Mouse (Mus musculus) lung, postnatal 0 days (tissue): Measurements from ENCODE around the gene Slc38a10.

Experiments used
- CTCF ChIP-seq: IDR thresholded peaks from 2 replicates; pipeline ENCODE4 v1.5.1; 2016; ENCODE audit warnings: antibody characterized with exemption, mild to moderate bottlenecking
- EP300 ChIP-seq: IDR thresholded peaks from 2 replicates; pipeline ENCODE4 v1.6.1; 2016; ENCODE audit warnings: antibody characterized with exemption, mild to moderate bottlenecking, control low read depth

- TF ChIP-seq CTCF (no peak), EP300 (peak; percentile 3; the same call in 1 of the 2 replicates)
These were observed 38.5 kb upstream of the Slc38a10 start for GRCm38 (mm10) chr11:120189459-120190312.
